In the genomic region with DNA sequence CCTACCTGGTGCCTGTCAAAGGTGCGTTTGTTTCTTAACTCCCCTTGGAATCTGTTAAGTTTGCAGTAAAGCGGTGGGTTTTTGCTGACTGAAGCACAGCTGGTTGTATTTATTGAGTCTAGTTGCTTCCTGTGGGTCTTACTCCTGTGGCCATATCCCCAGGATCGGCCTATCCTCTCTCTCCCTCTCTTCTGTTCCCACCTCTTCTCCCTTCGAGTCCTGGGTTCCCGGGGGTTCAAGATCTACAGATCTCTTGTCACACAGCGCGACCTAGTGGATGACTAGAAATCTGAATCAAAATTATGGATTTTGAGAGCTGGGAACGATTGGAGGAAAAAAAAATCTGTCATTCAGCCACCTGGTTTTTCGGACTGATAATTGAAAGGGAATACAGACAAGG, we compare ENCODE assay signal across 8 mouse cellular contexts. TPM values are rescaled to one million over a fixed set of nuclear protein-coding genes. Genes with fewer than 3 reads are reported as not detected.
DNase-seq lines count a peak whose midpoint lies in the region; ATAC-seq lines count a peak whose summit lies in the region.

No protein-coding gene starts in this region.

- H3K27ac ChIP-seq in liver, embryonic 12.5 days = no peak overlapping the region
- H3K27ac ChIP-seq in embryonic facial prominence, embryonic 14.5 days (replicated peaks; ENCODE audit: low read depth, low read length) = no peak overlapping the region
- no peak overlapping the region for H3K27ac ChIP-seq in hindbrain, embryonic 14.5 days
- peak overlapping the region; percentile 95; the same call in 1 of the 2 replicates for H3K27ac ChIP-seq in limb, embryonic 13.5 days

- no peaks in the 10 kb centered on the region for H3K9me3 ChIP-seq in liver, embryonic 12.5 days (replicated peaks)
- H3K9me3 ChIP-seq in embryonic facial prominence, embryonic 14.5 days (ENCODE audit: control insufficient read depth, low read length) = no peaks in the 10 kb centered on the region
- H3K9me3 ChIP-seq in hindbrain, embryonic 14.5 days (ENCODE audit: control insufficient read depth, low read length) = no peaks in the 10 kb centered on the region
- H3K9me3 ChIP-seq in limb, embryonic 13.5 days = peaks cover 6% of the 10 kb centered on the region; the same call in 1 of the 2 replicates

- no peaks in the 10 kb centered on the region for H3K4me1 ChIP-seq in liver, embryonic 12.5 days
- peaks cover 4% of the 10 kb centered on the region for H3K4me1 ChIP-seq in embryonic facial prominence, embryonic 14.5 days (ENCODE audit: control insufficient read depth, insufficient read depth, low read length)
- H3K4me1 ChIP-seq in hindbrain, embryonic 14.5 days (replicated peaks; ENCODE audit: control insufficient read depth, insufficient read depth, low read length) = peaks cover 19% of the 10 kb centered on the region; the same call in 1 of the 2 replicates
- peaks cover 20% of the 10 kb centered on the region for H3K4me1 ChIP-seq in limb, embryonic 13.5 days

- peak; percentile 30 for DNase-seq in liver
- DNase-seq in adrenal gland, adult 2 months = peak; percentile 46
- peak; percentile 91 for DNase-seq in embryonic facial prominence, embryonic 14.5 days (ENCODE audit: low spot score)
- peak; percentile 82 for DNase-seq in hindbrain, embryonic 14.5 days (ENCODE audit: low spot score)
- DNase-seq in retina, adult 2 months (ENCODE audit: low read depth, low spot score) = peak; percentile 18

- H3K4me2 ChIP-seq in liver, embryonic 12.5 days = no peak overlapping the region
- H3K4me2 ChIP-seq in embryonic facial prominence, embryonic 14.5 days (ENCODE audit: low read depth, low read length) = peak overlapping the region; percentile 69
- peak overlapping the region; percentile 27; the same call in 1 of the 2 replicates for H3K4me2 ChIP-seq in hindbrain, embryonic 14.5 days (replicated peaks)
- peak overlapping the region; percentile 79 for H3K4me2 ChIP-seq in limb, embryonic 13.5 days (replicated peaks)

- no peaks in the 10 kb centered on the region for H3K36me3 ChIP-seq in liver, embryonic 12.5 days
- no peaks in the 10 kb centered on the region for H3K36me3 ChIP-seq in embryonic facial prominence, embryonic 14.5 days (ENCODE audit: control insufficient read depth, insufficient read depth, low read length)
- no peaks in the 10 kb centered on the region for H3K36me3 ChIP-seq in hindbrain, embryonic 14.5 days (replicated peaks; ENCODE audit: control insufficient read depth, insufficient read depth)
- H3K36me3 ChIP-seq in limb, embryonic 13.5 days = no peaks in the 10 kb centered on the region

- peaks cover 57% of the 10 kb centered on the region for H3K27me3 ChIP-seq in liver, embryonic 12.5 days (replicated peaks)
- H3K27me3 ChIP-seq in embryonic facial prominence, embryonic 14.5 days (replicated peaks; ENCODE audit: control insufficient read depth, insufficient read depth, low read length) = peaks cover 10% of the 10 kb centered on the region; the same call in 1 of the 2 replicates
- peaks cover 40% of the 10 kb centered on the region for H3K27me3 ChIP-seq in hindbrain, embryonic 14.5 days (ENCODE audit: control insufficient read depth, insufficient read depth, low read length)
- peaks cover 8% of the 10 kb centered on the region; the same call in 1 of the 2 replicates for H3K27me3 ChIP-seq in limb, embryonic 13.5 days

- no peak overlapping the region for H3K4me3 ChIP-seq in liver, embryonic 12.5 days
- no peak overlapping the region for H3K4me3 ChIP-seq in embryonic facial prominence, embryonic 14.5 days (ENCODE audit: low read depth, low read length)
- H3K4me3 ChIP-seq in hindbrain, embryonic 14.5 days (replicated peaks; ENCODE audit: low read length) = no peak overlapping the region
- peak overlapping the region; percentile 74 for H3K4me3 ChIP-seq in limb, embryonic 13.5 days

- no peak overlapping the region for H3K9ac ChIP-seq in liver, embryonic 12.5 days
- no peak overlapping the region for H3K9ac ChIP-seq in embryonic facial prominence, embryonic 14.5 days (ENCODE audit: low read depth, low read length)
- H3K9ac ChIP-seq in hindbrain, embryonic 14.5 days = no peak overlapping the region
- peak overlapping the region; percentile 91; the same call in 1 of the 2 replicates for H3K9ac ChIP-seq in limb, embryonic 13.5 days

- 6% methylated on average over 9 of the region's 9 CpGs for WGBS in liver, embryonic 12.5 days (ENCODE audit: insufficient replicate concordance)
- 5% methylated on average over 9 of the region's 9 CpGs for WGBS in embryonic facial prominence, embryonic 14.5 days
- 11% methylated on average over 9 of the region's 9 CpGs for WGBS in hindbrain, embryonic 14.5 days
- 5% methylated on average over 9 of the region's 9 CpGs for WGBS in limb, embryonic 13.5 days

- no peak for ATAC-seq in liver, embryonic 12.5 days
- ATAC-seq in embryonic facial prominence, embryonic 14.5 days (ENCODE audit: low read depth) = no peak
- no peak for ATAC-seq in hindbrain, embryonic 14.5 days (ENCODE audit: low FRiP score)
- peak; percentile 33 for ATAC-seq in limb, embryonic 13.5 days (ENCODE audit: low FRiP score, low read depth)
- no peak for ATAC-seq in inflammation-experienced regulatory T-cells, adult 6 months

RNA-seq across cellular contexts. Expression of gene Col12a1, which starts 2.4 kb away (rescaled TPM):
- 1.4 and 1.7 TPM in 2 replicates for polyA plus RNA-seq in liver, embryonic 12.5 days (2016; fragmentation: Nextera tagmentation; extraction: Ambion mirVana)
- 10 to 100 TPM; 10.7 to 17.1 TPM for total RNA-seq in adrenal gland, adult 2 months (2021)
- 8.2 and 8.3 TPM in 2 replicates for polyA plus RNA-seq in adrenal gland, adult 2 months (2012; rRNA removed)
- 285 and 301 TPM in 2 replicates for polyA plus RNA-seq in embryonic facial prominence, embryonic 14.5 days (2014; fragmentation: Nextera tagmentation; extraction: Ambion mirVana)
- polyA plus RNA-seq in hindbrain, embryonic 14.5 days (2014; fragmentation: Nextera tagmentation; extraction: Ambion mirVana) = 9.8 and 11.8 TPM in 2 replicates
- 87.8 and 99.8 TPM in 2 replicates for polyA plus RNA-seq in limb, embryonic 13.5 days (2015; fragmentation: Nextera tagmentation; extraction: Ambion mirVana)
- under 1 TPM in 1 of 3 experiments, not detected in 2; 0.13 TPM for polyA plus RNA-seq in inflammation-experienced regulatory T-cells, adult 6 months (2017; shearing (Covaris generic))

RNA-seq across cellular contexts. Expression of gene Cox7a2, which starts 38.6 kb away (rescaled TPM):
- 538 and 572 TPM in 2 replicates for polyA plus RNA-seq in liver, embryonic 12.5 days (2016; fragmentation: Nextera tagmentation; extraction: Ambion mirVana)
- total RNA-seq in adrenal gland, adult 2 months (2021) = 100 to 1,000 TPM; 284 to 423 TPM
- 71.5 and 75.3 TPM in 2 replicates for polyA plus RNA-seq in adrenal gland, adult 2 months (2012; rRNA removed)
- polyA plus RNA-seq in embryonic facial prominence, embryonic 14.5 days (2014; fragmentation: Nextera tagmentation; extraction: Ambion mirVana) = 644 and 755 TPM in 2 replicates
- polyA plus RNA-seq in hindbrain, embryonic 14.5 days (2014; fragmentation: Nextera tagmentation; extraction: Ambion mirVana) = 903 and 999 TPM in 2 replicates
- 622 and 629 TPM in 2 replicates for polyA plus RNA-seq in limb, embryonic 13.5 days (2015; fragmentation: Nextera tagmentation; extraction: Ambion mirVana)
- 100 to 1,000 TPM; 249 to 393 (median 268) TPM for polyA plus RNA-seq in inflammation-experienced regulatory T-cells, adult 6 months (2017; shearing (Covaris generic))

Comparison
In these comparisons a context has a peak if more than half of its experiments do, and no peak if none do; other contexts are left out.
1. DNase-seq: peak in every context shown above with its lines; median percentile 91 in embryonic facial prominence, embryonic 14.5 days; 82 in hindbrain, embryonic 14.5 days; 46 in adrenal gland, adult 2 months; 30 in liver; 18 in retina, adult 2 months.